Comparison of ENCODE assay signal across 15 mouse cellular contexts in the genomic region with DNA sequence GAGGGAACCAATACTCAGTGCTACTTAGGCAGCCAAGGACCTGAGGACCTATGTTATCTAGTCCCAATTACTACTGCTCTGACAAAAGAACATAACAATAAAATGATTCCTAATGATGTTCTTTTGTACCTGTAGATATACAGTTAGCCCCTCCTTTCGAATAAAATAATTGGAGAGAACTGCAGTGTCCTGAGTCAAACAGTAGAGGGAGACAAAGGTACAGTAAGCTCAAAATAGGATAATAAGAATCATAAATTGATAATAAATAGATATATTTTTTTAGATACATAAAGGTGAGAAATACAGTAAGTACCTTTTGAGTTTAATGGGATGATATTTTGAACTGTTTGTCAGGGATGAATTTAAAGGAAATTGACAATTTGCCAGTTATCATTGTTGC. TPM values are rescaled to one million over a fixed set of nuclear protein-coding genes. Genes with fewer than 3 reads are reported as not detected.
DNase-seq lines count a peak whose midpoint lies in the region; ATAC-seq and TF ChIP-seq lines count a peak whose summit lies in the region.
"Had no signal": no experiment of that assay in that cellular context is flagged by ENCODE, and none has a peak within 500 bp of the region (broad histone marks: within the 10 kb centered on the region; RNA-seq: fewer than 3 reads in every experiment).

No protein-coding gene starts in this region.

- no peak overlapping the region for H3K4me3 ChIP-seq in heart, adult 2 months
- no peak overlapping the region for H3K4me3 ChIP-seq in stomach, postnatal 0 days (ENCODE audit: low read depth, low read length)
- H3K4me3 ChIP-seq: liver, embryonic 13.5 days; midbrain, embryonic 15.5 days had no signal

- H3K79me2 ChIP-seq in heart, adult 2 months (replicated peaks; ENCODE audit: control insufficient read depth, insufficient read depth, low read length): no peaks in the 10 kb centered on the region

- intact Hi-C loops in heart, adult 2 months (cut with DNase I): no loop called here
- intact Hi-C loops in heart, postnatal 25 days (cut with DNase I): no loop called here

- H3K9me3 ChIP-seq in stomach, postnatal 0 days (ENCODE audit: control insufficient read depth, low read length): no peaks in the 10 kb centered on the region
- H3K9me3 ChIP-seq: liver, embryonic 13.5 days; midbrain, embryonic 15.5 days had no signal

- TF ChIP-seq CTCF in heart, adult 2 months (IDR thresholded peaks at IDR 0.05): peak; percentile 75
- peak; percentile 69 for TF ChIP-seq CTCF in stomach, postnatal 0 days (IDR thresholded peaks at IDR 0.05; ENCODE audit: low read depth)

- no peak overlapping the region for H3K27ac ChIP-seq in heart, adult 2 months
- no peak overlapping the region for H3K27ac ChIP-seq in stomach, postnatal 0 days (replicated peaks)
- H3K27ac ChIP-seq: hindbrain, embryonic 14.5 days; liver, embryonic 13.5 days; midbrain, embryonic 15.5 days had no signal

- H3K9ac ChIP-seq in heart, adult 2 months (ENCODE audit: low read depth, low read length): no peak overlapping the region
- H3K9ac ChIP-seq in stomach, postnatal 0 days (ENCODE audit: low read length): no peak overlapping the region
- H3K9ac ChIP-seq: hindbrain, embryonic 14.5 days; liver, embryonic 13.5 days; midbrain, embryonic 15.5 days had no signal

- TF ChIP-seq POLR2A in heart, adult 2 months (IDR thresholded peaks at IDR 0.05; ENCODE audit: insufficient read depth, low read depth, low read length): no peak

- no peaks in the 10 kb centered on the region for H3K27me3 ChIP-seq in heart, adult 2 months (ENCODE audit: control insufficient read depth, insufficient read depth, low read length)
- no peaks in the 10 kb centered on the region for H3K27me3 ChIP-seq in stomach, postnatal 0 days (ENCODE audit: control insufficient read depth, insufficient read depth, low read length)
- H3K27me3 ChIP-seq: liver, embryonic 13.5 days; midbrain, embryonic 15.5 days had no signal

- no peak for DNase-seq in heart, adult 2 months
- DNase-seq in heart, postnatal 25 days (ENCODE audit: low spot score): no peak
- peak; percentile 3 for DNase-seq in thymus, postnatal 0 days (ENCODE audit: low spot score)
- no peak for DNase-seq in thymus, postnatal 36 days
- DNase-seq in c-Kit-positive CD71-positive TER-119-positive erythroid progenitor cells, embryonic 14.5 days (ENCODE audit: low spot score): peak; percentile 6
- DNase-seq in stomach, postnatal 0 days (ENCODE audit: low spot score): no peak
- DNase-seq in gastrocnemius, adult 8-10 months (ENCODE audit: low spot score in 2 of 2): no peak
- DNase-seq: gastrocnemius, postnatal 14 days; liver, embryonic 13.5 days; thymus, postnatal 4 days had no signal

- H3K36me3 ChIP-seq in heart, adult 2 months (ENCODE audit: control insufficient read depth, insufficient read depth, low read length): no peaks in the 10 kb centered on the region
- H3K36me3 ChIP-seq in stomach, postnatal 0 days (ENCODE audit: control insufficient read depth, insufficient read depth, low read length): no peaks in the 10 kb centered on the region
- H3K36me3 ChIP-seq: liver, embryonic 13.5 days; midbrain, embryonic 15.5 days had no signal

- no peak for TF ChIP-seq EP300 in heart, adult 2 months (IDR thresholded peaks at IDR 0.05; ENCODE audit: insufficient read depth, low read depth, low read length)
- no peak for TF ChIP-seq EP300 in stomach, postnatal 0 days (optimal IDR thresholded peaks at IDR 0.05)

- no peaks in the 10 kb centered on the region for H3K4me1 ChIP-seq in heart, adult 2 months (ENCODE audit: control insufficient read depth, insufficient read depth, low read length)
- no peaks in the 10 kb centered on the region for H3K4me1 ChIP-seq in stomach, postnatal 0 days (replicated peaks; ENCODE audit: control insufficient read depth, insufficient read depth)
- H3K4me1 ChIP-seq: liver, embryonic 13.5 days; midbrain, embryonic 15.5 days had no signal

- H3K4me2 ChIP-seq in stomach, postnatal 0 days (replicated peaks; ENCODE audit: low read depth): no peak overlapping the region
- H3K4me2 ChIP-seq: hindbrain, embryonic 14.5 days; liver, embryonic 13.5 days; midbrain, embryonic 15.5 days had no signal

- 51% methylated on average over 1 of the region's 1 CpGs for WGBS in heart, adult 2 months
- WGBS in stomach, postnatal 0 days: 38% methylated on average over 1 of the region's 1 CpGs

- no peak for ATAC-seq in stomach, postnatal 0 days (ENCODE audit: low FRiP score, low TSS enrichment)
- ATAC-seq in frontal cortex, adult (ENCODE audit: low TSS enrichment): no peak
- ATAC-seq: midbrain, embryonic 15.5 days had no signal

RNA-seq across cellular contexts. Expression of gene Olfr171, which starts 36.6 kb away (rescaled TPM):
- total RNA-seq in heart, adult 2 months (2021): not detected
- not detected in 2 replicates for polyA plus RNA-seq in heart, adult 2 months (2012; rRNA removed)
- not detected for total RNA-seq in heart, postnatal 25 days (2021)
- not detected in 2 replicates for polyA plus RNA-seq in thymus, postnatal 0 days (2015; fragmentation: Nextera tagmentation; extraction: Ambion mirVana)
- not detected in 2 replicates for polyA plus RNA-seq in stomach, postnatal 0 days (2015; fragmentation: Nextera tagmentation; extraction: Ambion mirVana)
- not detected for total RNA-seq in gastrocnemius, adult 8-10 months (2022)
- total RNA-seq: gastrocnemius, postnatal 14 days; layer of hippocampus, postnatal 14 days had no signal
- polyA plus RNA-seq: hindbrain, embryonic 14.5 days; liver, embryonic 13.5 days; midbrain, embryonic 15.5 days; spleen, adult 2 months had no signal

RNA-seq across cellular contexts. Expression of gene Lamp3, which starts 39.9 kb away (rescaled TPM):
- total RNA-seq in heart, adult 2 months (2021): under 1 TPM in 1 of 2 experiments, not detected in 1; 0.07 TPM
- 0.20 TPM in 1 of 2 replicates, not detected in the other for polyA plus RNA-seq in heart, adult 2 months (2012; rRNA removed)
- total RNA-seq in heart, postnatal 25 days (2021): under 1 TPM; 0.08 to 0.13 TPM
- 0.04 and 0.06 TPM in 2 replicates for polyA plus RNA-seq in thymus, postnatal 0 days (2015; fragmentation: Nextera tagmentation; extraction: Ambion mirVana)
- not detected in 2 replicates for polyA plus RNA-seq in stomach, postnatal 0 days (2015; fragmentation: Nextera tagmentation; extraction: Ambion mirVana)
- not detected for total RNA-seq in gastrocnemius, adult 8-10 months (2022)
- total RNA-seq: layer of hippocampus, postnatal 14 days had no signal
- polyA plus RNA-seq: hindbrain, embryonic 14.5 days had no signal

RNA-seq across cellular contexts. Expression of gene Olfr170, which starts 54.6 kb away (rescaled TPM):
- total RNA-seq in heart, adult 2 months (2021): not detected
- polyA plus RNA-seq in heart, adult 2 months (2012; rRNA removed): not detected in 2 replicates
- total RNA-seq in heart, postnatal 25 days (2021): not detected
- not detected in 2 replicates for polyA plus RNA-seq in thymus, postnatal 0 days (2015; fragmentation: Nextera tagmentation; extraction: Ambion mirVana)
- not detected in 2 replicates for polyA plus RNA-seq in stomach, postnatal 0 days (2015; fragmentation: Nextera tagmentation; extraction: Ambion mirVana)
- total RNA-seq in gastrocnemius, adult 8-10 months (2022): not detected
- total RNA-seq: gastrocnemius, postnatal 14 days; layer of hippocampus, postnatal 14 days had no signal
- polyA plus RNA-seq: hindbrain, embryonic 14.5 days; liver, embryonic 13.5 days; midbrain, embryonic 15.5 days; spleen, adult 2 months had no signal

Comparison
In these comparisons a context has a peak if more than half of its experiments do, and no peak if none do; other contexts are left out.
1. DNase-seq: peak in thymus, postnatal 0 days (single experiment) and c-Kit-positive CD71-positive TER-119-positive erythroid progenitor cells, embryonic 14.5 days (single experiment); none in heart, adult 2 months (0 of 2), heart, postnatal 25 days (single experiment), thymus, postnatal 36 days (0 of 2), stomach, postnatal 0 days (single experiment) and gastrocnemius, adult 8-10 months (0 of 2).